Mouse (Mus musculus): Measurements from ENCODE around the gene Fam222b. TPM values are rescaled to one million over a fixed set of nuclear protein-coding genes. Genes with fewer than 3 reads are reported as not detected.
A peak's percentile ranks its signal among the peaks of the same experiment; 100 is the strongest.

Gene Fam222b
- total RNA-seq, 2 experiments from 2014 or later, result 29.5 to 30.3 TPM

DNA sequence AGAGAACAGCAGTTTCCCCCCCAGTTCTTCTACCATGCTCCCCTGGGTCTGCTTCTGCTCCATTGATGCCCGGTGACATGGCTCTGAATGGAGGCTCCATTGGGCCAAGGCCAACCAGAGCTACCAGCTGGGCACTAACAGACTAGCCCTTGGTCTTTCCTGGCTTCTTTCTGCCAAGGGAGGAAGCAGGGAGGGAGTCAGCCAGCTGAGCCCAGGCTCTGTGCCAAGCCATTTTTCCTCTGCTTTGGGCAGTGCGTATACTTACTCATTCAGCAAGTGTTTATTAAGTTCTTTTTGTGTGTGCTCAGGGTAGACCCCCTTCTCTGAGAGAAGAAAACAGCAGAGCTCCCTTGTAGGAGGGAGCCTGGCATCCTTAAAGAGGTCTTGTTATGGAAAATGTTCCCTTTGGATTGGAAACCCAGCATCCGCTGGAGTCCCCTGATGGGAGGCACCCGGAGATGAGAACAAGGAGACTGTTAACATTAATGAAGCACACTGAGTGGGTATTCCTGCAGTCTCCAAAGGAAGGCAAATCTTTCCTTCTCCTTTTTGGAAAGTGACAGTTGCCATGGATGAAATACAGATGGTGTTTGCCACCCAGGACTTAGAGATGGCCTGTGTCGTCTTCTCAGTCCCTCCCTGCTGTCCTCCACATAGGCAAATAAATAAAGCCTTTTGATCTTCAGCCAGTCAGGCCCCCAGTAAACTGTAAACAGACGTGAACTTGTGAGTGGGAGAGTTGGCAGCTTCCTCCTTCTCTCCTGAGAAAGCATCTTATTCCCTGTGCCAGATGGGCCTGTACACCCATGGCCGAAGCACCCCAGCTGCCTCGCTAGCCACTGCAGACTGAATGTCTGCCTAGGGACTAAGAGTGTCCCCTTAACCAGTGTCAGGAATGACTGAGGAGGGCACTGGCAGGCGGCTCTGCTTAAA lies 58.1 kb downstream of the Fam222b start:
- Histone ChIP-seq H3K27ac (peak overlapping the region; percentile 86), H3K4me3 (no peak overlapping the region)
- DNase-seq (ENCODE audit: low spot score in 2 of 2), result peak; percentile 77 to 91
- TF ChIP-seq CTCF (conservative IDR thresholded peaks at IDR 0.05), result no peak

DNA sequence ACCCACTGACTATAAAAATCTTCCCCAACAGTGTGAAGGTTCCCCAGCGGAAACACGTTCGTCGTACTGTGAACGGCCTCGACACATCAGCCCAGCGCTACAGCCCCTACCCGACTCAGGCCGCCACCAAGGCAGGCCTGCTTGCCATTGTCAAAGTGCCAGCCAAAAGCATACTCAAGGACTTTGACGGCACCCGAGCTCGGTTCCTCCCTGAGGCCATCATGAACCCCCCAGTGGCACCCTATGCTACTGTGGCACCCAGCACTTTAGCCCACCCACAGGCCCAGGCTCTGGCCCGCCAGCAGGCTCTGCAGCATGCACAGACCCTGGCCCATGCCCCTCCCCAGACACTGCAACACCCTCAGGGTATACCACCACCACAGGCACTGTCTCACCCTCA lies 59.3 kb downstream of the Fam222b start:
- DNase-seq (ENCODE audit: low spot score in 2 of 2), result no peak
- H3K27ac ChIP-seq, result peak overlapping the region; percentile 86
- no peak for TF ChIP-seq CTCF (conservative IDR thresholded peaks at IDR 0.05)
- H3K4me3 ChIP-seq, result no peak overlapping the region

DNA sequence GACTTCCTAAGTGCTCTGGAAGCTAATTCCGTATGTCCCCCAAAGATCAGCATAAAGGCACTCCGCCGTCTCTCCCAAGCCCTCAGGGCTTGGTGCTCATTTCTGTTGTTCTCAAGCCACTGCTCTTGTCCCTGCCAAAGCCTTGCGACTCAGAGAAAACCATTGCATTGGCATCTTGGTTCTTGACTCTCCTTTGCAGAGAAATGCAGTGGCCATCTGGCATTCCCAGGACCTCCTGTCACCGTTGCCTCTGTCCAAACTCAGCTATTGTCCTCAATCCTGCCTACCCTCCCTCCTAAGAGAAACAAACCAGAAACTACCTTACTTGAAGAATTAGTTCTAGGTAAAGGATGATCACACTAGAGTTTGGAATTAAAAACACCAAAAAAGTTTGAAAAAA lies 61.2 kb downstream of the Fam222b start:
- TF ChIP-seq CTCF (conservative IDR thresholded peaks at IDR 0.05), result no peak
- DNase-seq (ENCODE audit: low spot score in 2 of 2), result no peak
- Histone ChIP-seq H3K4me3 (no peak overlapping the region), H3K27ac (no peak overlapping the region)

DNA sequence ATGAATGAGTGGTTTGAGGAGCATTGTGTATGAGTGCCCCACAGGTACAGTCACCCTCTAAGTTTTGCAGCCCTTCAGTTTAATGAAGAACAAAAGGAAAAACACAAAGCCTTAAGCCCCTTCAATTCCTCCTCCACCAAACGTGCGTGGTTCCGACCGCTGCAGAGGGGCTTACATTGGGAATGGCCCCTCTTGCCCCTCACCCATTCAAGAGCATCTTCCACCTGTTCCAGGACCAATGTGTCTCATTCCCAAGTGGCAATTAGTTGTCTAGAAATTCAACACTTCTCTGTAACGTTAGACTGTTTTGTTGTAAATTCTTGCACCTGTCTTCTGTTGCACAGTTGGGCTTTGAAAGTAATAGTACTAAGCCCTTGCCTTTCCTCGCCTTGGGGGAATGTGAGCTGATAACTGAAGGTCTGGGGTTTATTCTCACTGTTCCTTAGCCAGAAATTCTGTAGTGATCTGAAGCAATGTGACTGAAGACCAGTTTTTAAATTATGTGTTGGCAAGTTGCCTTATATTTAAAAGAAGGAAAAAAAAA lies 61.8 kb downstream of the Fam222b start:
- Histone ChIP-seq H3K4me3 (no peak overlapping the region), H3K27ac (no peak overlapping the region)
- TF ChIP-seq CTCF (conservative IDR thresholded peaks at IDR 0.05), result no peak
- no peak for DNase-seq (ENCODE audit: low spot score in 2 of 2)

DNA sequence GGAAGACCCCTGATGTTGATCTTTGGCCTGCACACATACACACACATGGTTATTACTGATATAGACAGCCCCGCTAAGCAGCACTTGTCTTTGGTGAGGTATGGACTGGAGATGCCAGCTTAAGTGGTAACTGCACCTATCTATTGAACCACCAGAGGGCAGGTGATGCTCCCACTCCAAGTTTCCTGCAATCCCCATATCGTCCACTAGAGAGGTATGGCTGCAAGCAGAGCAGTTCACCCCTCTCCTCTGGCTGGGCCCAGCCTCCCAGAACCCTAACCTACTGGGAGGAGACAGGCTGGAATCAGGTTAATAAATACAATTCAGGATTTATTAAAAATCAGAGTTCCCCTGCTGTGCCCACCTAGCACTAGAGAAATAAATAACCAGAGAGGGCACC lies 64.6 kb downstream of the Fam222b start:
- H3K4me3 ChIP-seq, result no peak overlapping the region
- no peak overlapping the region for H3K27ac ChIP-seq
- DNase-seq (ENCODE audit: low spot score in 2 of 2), result peak; percentile 81 to 84
- TF ChIP-seq CTCF (conservative IDR thresholded peaks at IDR 0.05), result peak; percentile 99; the same call in 1 of the 2 replicates

DNA sequence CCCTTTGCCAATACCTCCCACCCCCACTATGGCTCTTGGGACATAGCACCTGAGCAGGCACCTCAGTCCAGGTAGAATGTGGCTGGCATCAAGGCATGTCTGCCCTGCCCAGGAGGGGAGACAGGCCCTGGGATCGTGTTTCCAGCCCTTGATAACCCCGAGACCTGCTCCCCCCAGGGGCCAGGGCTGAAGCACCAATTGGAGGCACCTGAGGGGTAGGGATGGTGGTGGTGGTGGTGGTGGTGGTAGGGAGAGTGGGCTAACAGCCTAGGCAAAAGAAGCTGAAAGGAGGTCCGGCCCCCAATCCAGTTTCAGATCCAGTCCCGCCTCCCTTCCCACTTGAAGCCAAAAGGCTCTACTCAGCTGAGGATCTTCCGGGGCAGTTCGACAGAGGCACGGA lies 65.1 kb downstream of the Fam222b start:
- TF ChIP-seq CTCF (conservative IDR thresholded peaks at IDR 0.05), result no peak
- Histone ChIP-seq H3K4me3 (no peak overlapping the region), H3K27ac (no peak overlapping the region)
- DNase-seq (ENCODE audit: low spot score in 2 of 2), result no peak

DNA sequence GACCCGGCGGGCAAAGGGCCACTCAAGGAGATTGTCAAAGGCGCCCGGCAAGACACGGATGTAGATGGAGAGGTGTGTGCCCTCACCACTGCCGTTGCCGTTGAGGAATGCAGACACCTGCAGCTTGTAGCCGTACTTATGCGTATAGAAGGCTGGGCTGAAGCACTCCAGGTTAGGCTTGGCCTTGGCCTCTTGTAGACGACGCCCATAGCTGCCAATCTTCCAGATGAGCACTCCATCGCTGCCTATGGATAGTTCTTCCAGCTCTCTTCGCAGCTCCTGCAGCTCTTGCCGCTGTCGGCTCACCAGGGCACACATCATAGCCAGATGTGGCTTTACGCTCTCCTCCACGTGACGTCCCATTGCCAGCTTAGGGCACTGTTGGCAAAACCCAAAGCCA lies 65.7 kb downstream of the Fam222b start:
- no peak overlapping the region for H3K27ac ChIP-seq
- no peak for TF ChIP-seq CTCF (conservative IDR thresholded peaks at IDR 0.05)
- no peak for DNase-seq (ENCODE audit: low spot score in 2 of 2)
- H3K4me3 ChIP-seq, result no peak overlapping the region

DNA sequence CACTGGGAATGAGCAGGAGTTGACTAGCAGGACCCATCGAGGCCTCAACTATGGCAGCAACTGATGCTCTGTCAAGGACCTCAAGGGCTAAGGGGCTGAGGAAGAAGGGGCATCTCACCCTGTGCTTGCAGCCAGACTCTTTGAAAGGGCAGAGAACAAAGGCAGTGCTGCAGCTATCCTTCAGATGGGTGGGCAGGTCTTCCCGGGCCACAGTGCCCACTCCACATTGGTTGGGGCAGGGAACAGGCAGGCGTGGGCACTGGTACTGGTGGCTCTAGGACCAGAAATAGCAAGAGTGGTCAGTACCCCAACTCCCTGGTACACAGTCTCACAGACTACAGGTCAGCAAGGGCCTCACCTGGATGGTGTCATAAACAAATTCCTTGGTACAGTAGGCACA lies 66.2 kb downstream of the Fam222b start:
- no peak overlapping the region for H3K27ac ChIP-seq
- DNase-seq (ENCODE audit: low spot score in 2 of 2), result no peak
- TF ChIP-seq CTCF (conservative IDR thresholded peaks at IDR 0.05), result no peak
- H3K4me3 ChIP-seq, result no peak overlapping the region

DNA sequence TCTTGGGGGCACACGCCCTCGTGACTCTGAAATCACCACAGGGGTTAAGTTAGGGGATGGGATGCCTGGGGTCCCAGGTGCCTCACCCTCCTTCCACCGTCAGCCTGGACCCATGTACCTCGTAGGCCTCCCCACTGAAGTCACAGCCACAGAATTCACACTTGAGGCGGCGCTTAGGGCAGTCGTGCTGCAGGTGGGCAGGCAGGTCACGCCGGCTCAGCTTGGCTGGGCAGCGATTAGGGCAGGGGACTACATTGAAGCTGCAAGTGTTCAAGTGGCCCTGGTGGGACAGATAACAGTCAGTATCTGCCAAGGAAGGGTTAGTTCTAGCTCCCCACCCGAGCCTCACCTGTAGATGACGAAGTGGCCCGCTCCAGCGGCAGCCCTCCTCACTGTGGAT lies 66.7 kb downstream of the Fam222b start:
- H3K4me3 ChIP-seq, result no peak overlapping the region
- 0 out of 2 replicates have a peak overlapping the region, but pooled peaks have one; percentile 10 for H3K27ac ChIP-seq
- DNase-seq (ENCODE audit: low spot score in 2 of 2), result no peak
- no peak for TF ChIP-seq CTCF (conservative IDR thresholded peaks at IDR 0.05)

DNA sequence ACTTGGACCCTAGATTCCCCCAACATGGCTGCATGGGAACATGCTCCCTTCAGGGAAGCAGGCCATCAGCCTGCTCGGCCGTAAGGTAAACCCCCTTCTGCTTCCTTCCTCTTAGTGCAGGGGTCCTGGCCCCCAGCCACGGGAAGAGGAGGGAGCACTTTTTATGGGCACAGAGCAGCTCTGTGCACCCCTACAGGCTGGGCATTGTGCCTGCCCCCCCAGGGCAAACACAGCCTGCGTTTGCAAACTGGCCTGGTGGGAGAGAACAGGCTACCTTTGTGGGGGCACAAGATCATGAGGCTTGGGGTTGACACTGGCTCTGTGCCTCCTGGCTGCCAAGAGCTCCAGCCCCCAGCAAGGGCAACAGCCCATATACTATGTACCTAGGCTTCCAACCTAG lies 67.5 kb downstream of the Fam222b start:
- TF ChIP-seq CTCF (conservative IDR thresholded peaks at IDR 0.05), result no peak
- peak overlapping the region; percentile 91; the same call in 1 of the 2 replicates for H3K27ac ChIP-seq
- peak in 1 of 2 experiments; percentile 45 for DNase-seq (ENCODE audit: low spot score in 2 of 2)
- no peak overlapping the region for H3K4me3 ChIP-seq

DNA sequence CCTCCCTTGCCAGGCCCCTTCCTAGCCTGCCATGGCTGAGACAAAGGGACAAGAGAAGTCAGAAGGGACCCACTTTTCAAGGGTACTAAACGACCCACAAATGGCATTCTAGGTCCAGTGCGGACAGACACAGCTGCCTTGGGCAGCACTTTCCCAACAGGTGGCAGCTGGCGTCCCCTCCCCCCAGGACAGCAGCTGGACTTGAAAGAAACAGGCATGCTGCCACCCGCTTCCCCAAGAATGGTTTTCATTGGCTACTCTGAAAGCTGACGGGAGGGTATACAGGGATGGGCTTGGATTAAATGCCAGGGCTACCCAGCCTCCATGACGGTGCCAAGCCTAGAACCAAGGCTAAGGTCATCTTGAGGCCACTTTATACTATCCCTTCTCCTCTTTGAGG lies 68.0 kb downstream of the Fam222b start:
- TF ChIP-seq CTCF (conservative IDR thresholded peaks at IDR 0.05), result no peak
- Histone ChIP-seq H3K4me3 (no peak overlapping the region; the same call in 1 of the 2 replicates), H3K27ac (peak overlapping the region; percentile 91; the same call in 1 of the 2 replicates)

DNA sequence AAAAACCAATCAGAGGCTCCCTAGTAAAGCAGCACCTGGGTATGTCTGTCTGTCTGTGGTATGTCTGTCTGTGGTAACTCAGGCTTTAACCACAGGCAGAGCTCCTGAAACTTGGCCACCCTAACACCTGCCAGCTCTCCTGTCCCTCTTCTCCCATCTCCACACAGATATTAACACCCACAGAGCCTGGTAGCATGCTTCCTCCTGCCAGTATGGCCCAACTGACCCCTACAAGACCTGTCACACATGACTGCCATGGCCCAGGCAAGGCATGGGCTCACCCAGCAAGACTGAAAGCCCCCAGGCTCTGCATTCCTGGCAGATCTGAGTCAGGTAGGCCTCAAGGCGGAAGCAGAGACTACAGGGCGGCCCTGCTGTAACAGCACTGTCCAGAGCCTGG lies 68.6 kb downstream of the Fam222b start:
- no peak for DNase-seq (ENCODE audit: low spot score in 2 of 2)
- TF ChIP-seq CTCF (conservative IDR thresholded peaks at IDR 0.05), result no peak
- Histone ChIP-seq H3K4me3 (peak overlapping the region; percentile 6; the same call in 1 of the 2 replicates), H3K27ac (peak overlapping the region; percentile 91; the same call in 1 of the 2 replicates)

More for the DNA sequence above, 68.0 kb downstream of the Fam222b start:
- DNase-seq (ENCODE audit: low spot score in 2 of 2), result no peak

All from layer of hippocampus, adult 2 months (tissue).